Comparison of ENCODE assay signal across 20 mouse cellular contexts in genomic region chr16:54646252-54646651, GRCm38 (mm10).
DNase-seq lines count a peak whose midpoint lies in the region; ATAC-seq and TF ChIP-seq lines count a peak whose summit lies in the region.
"Had no signal": no experiment of that assay in that cellular context is flagged by ENCODE, and none has a peak within 500 bp of the region (broad histone marks: within the 10 kb centered on the region; RNA-seq: fewer than 3 reads in every experiment).

No protein-coding gene starts in this region.

- H3K9me3 ChIP-seq in forebrain, postnatal 0 days (ENCODE audit: low read length) = no peaks in the 10 kb centered on the region
- H3K9me3 ChIP-seq in forebrain, embryonic 16.5 days (ENCODE audit: control insufficient read depth, low read length) = no peaks in the 10 kb centered on the region
- H3K9me3 ChIP-seq: embryonic facial prominence, embryonic 13.5 days; forebrain, embryonic 13.5 days; heart, embryonic 10.5 days; hindbrain, embryonic 12.5 days had no signal

- H3K4me3 ChIP-seq in forebrain, postnatal 0 days (ENCODE audit: low read depth, low read length) = no peak overlapping the region
- H3K4me3 ChIP-seq in forebrain, embryonic 16.5 days (replicated peaks; ENCODE audit: low read length) = no peak overlapping the region
- H3K4me3 ChIP-seq: embryonic facial prominence, embryonic 13.5 days; forebrain, embryonic 13.5 days; heart, embryonic 10.5 days; hindbrain, embryonic 12.5 days had no signal

- H3K4me2 ChIP-seq in forebrain, postnatal 0 days (ENCODE audit: low read depth) = no peak overlapping the region
- no peak overlapping the region for H3K4me2 ChIP-seq in forebrain, embryonic 16.5 days (ENCODE audit: low read length)
- H3K4me2 ChIP-seq: embryonic facial prominence, embryonic 13.5 days; forebrain, embryonic 13.5 days; hindbrain, embryonic 12.5 days had no signal

- no peaks in the 10 kb centered on the region for H3K27me3 ChIP-seq in forebrain, postnatal 0 days (ENCODE audit: insufficient read depth, low read length)
- no peaks in the 10 kb centered on the region for H3K27me3 ChIP-seq in forebrain, embryonic 16.5 days (replicated peaks; ENCODE audit: control insufficient read depth, insufficient read depth, low read length)
- H3K27me3 ChIP-seq: embryonic facial prominence, embryonic 13.5 days; forebrain, embryonic 13.5 days; hindbrain, embryonic 12.5 days had no signal

- DNase-seq in forebrain, postnatal 0 days = peak; percentile 5
- DNase-seq in layer of hippocampus, adult 9-11 months = peak; percentile 3
- no peak for DNase-seq in layer of hippocampus, postnatal 36 days
- DNase-seq in left cerebral cortex, postnatal 25 days (ENCODE audit: low spot score in 2 of 2) = peak; percentile 14 to 21
- no peak for DNase-seq in left cerebral cortex, adult 18-20 months (ENCODE audit: low spot score in 2 of 2)
- no peak for DNase-seq in thymus, postnatal 0 days (ENCODE audit: low spot score)
- DNase-seq: adrenal gland, postnatal 10 days; cerebellum, adult 18-20 months; cerebellum, adult 9-11 months; cerebellum, postnatal 36 days; gastrocnemius, postnatal 10 days; heart, adult 18-20 months; heart, postnatal 10 days; heart, postnatal 4 days had no signal

- intact Hi-C loops in left cerebral cortex, postnatal 25 days (cut with DNase I) = no loop called here

- no peaks in the 10 kb centered on the region for H3K4me1 ChIP-seq in forebrain, postnatal 0 days (ENCODE audit: insufficient read depth)
- H3K4me1 ChIP-seq in forebrain, embryonic 16.5 days (replicated peaks; ENCODE audit: control insufficient read depth, insufficient read depth, low read length) = 0 out of 2 replicates have a peak, but pooled peaks cover 3% of the 10 kb centered on the region
- H3K4me1 ChIP-seq: embryonic facial prominence, embryonic 13.5 days; heart, embryonic 10.5 days; hindbrain, embryonic 12.5 days had no signal

- no peak for TF ChIP-seq CTCF in forebrain, postnatal 0 days (IDR thresholded peaks at IDR 0.05; ENCODE audit: low read depth)

- no peak overlapping the region for H3K9ac ChIP-seq in forebrain, postnatal 0 days
- no peak overlapping the region for H3K9ac ChIP-seq in forebrain, embryonic 16.5 days (replicated peaks; ENCODE audit: low read depth, low read length)
- H3K9ac ChIP-seq: embryonic facial prominence, embryonic 13.5 days; forebrain, embryonic 13.5 days; hindbrain, embryonic 12.5 days had no signal

- no peak overlapping the region for H3K27ac ChIP-seq in forebrain, postnatal 0 days (ENCODE audit: low read depth, low read length)
- no peak overlapping the region for H3K27ac ChIP-seq in forebrain, embryonic 16.5 days (ENCODE audit: low read length)
- H3K27ac ChIP-seq: embryonic facial prominence, embryonic 13.5 days; forebrain, embryonic 13.5 days; heart, embryonic 10.5 days; hindbrain, embryonic 12.5 days had no signal

- ATAC-seq in forebrain, postnatal 0 days = no peak
- no peak for ATAC-seq in forebrain, embryonic 16.5 days
- ATAC-seq: forebrain, embryonic 13.5 days; hindbrain, embryonic 16.5 days had no signal

- WGBS in forebrain, postnatal 0 days = 78% methylated on average over 6 of the region's 6 CpGs
- 78% methylated on average over 6 of the region's 6 CpGs for WGBS in forebrain, embryonic 16.5 days

- H3K36me3 ChIP-seq in forebrain, postnatal 0 days (ENCODE audit: insufficient read depth) = no peaks in the 10 kb centered on the region
- H3K36me3 ChIP-seq in forebrain, embryonic 16.5 days (ENCODE audit: control insufficient read depth, insufficient read depth) = no peaks in the 10 kb centered on the region
- H3K36me3 ChIP-seq: embryonic facial prominence, embryonic 13.5 days; heart, embryonic 10.5 days; hindbrain, embryonic 12.5 days had no signal

Comparison
In these comparisons a context has a peak if more than half of its experiments do, and no peak if none do; other contexts are left out.
1. DNase-seq: peak in forebrain, postnatal 0 days (single experiment), layer of hippocampus, adult 9-11 months (single experiment) and left cerebral cortex, postnatal 25 days (2 of 2); none in layer of hippocampus, postnatal 36 days (0 of 2), left cerebral cortex, adult 18-20 months (0 of 2) and thymus, postnatal 0 days (single experiment).